Mouse (Mus musculus) lung, embryonic 14.5 days (tissue): ENCODE measurements around the gene Rpl9-ps1. TPM values are rescaled to one million over a fixed set of nuclear protein-coding genes. Genes with fewer than 3 reads are reported as not detected.
A peak's percentile ranks its signal among the peaks of the same experiment; 100 is the strongest.

ENCODE experiments used
- ATAC-seq: fragments of 200-750 bp; cut with Nextera tagmentation; 2 replicates; pipeline ENCODE4 v1.8.0; 2017; ENCODE audit warnings: mild to moderate bottlenecking, moderate TSS enrichment, moderate library complexity; ENCODE audit not compliant: insufficient read depth
- DNase-seq: peaks from one replicate; pipeline ENCODE4 v3.0.0-alpha.2; 2015
- H3K27ac ChIP-seq: fragments of 300-500 bp; sonication (generic); 2 replicates; pipeline ENCODE4 v1.5.1; 2014; ENCODE audit warnings: low read depth, mild to moderate bottlenecking, moderate library complexity
- H3K27me3 ChIP-seq: fragments of 300-500 bp; sonication (generic); 2 replicates; pipeline ENCODE4 v1.6.1; 2014; ENCODE audit warnings: low read length, control low read depth; ENCODE audit not compliant: insufficient read depth
- H3K36me3 ChIP-seq: fragments of 300-500 bp; sonication (generic); 2 replicates; pipeline ENCODE4 v1.6.1; 2014; ENCODE audit warnings: control low read depth; ENCODE audit not compliant: insufficient read depth
- H3K4me1 ChIP-seq: fragments of 300-500 bp; sonication (generic); 2 replicates; pipeline ENCODE4 v1.6.1; 2014; ENCODE audit warnings: antibody characterized with exemption, control low read depth; ENCODE audit not compliant: insufficient read depth
- H3K4me2 ChIP-seq: fragments of 300-500 bp; sonication (generic); 2 replicates; pipeline ENCODE4 v1.6.1; 2014; ENCODE audit warnings: mild to moderate bottlenecking
- H3K4me3 ChIP-seq: fragments of 300-500 bp; sonication (generic); 2 replicates; pipeline ENCODE4 v1.5.1; 2014; ENCODE audit warnings: low read depth, low read length
- H3K9ac ChIP-seq: fragments of 300-500 bp; sonication (generic); 2 replicates; pipeline ENCODE4 v1.6.1; 2014
- H3K9me3 ChIP-seq: fragments of 300-500 bp; sonication (generic); 2 replicates; pipeline ENCODE4 v1.6.1; 2016; ENCODE audit warnings: low read depth, low read length, control low read depth
- CTCF ChIP-seq: IDR thresholded peaks from 2 replicates; pipeline ENCODE4 v1.5.1; 2016; ENCODE audit warnings: antibody characterized with exemption, low read depth
- WGBS: fragments of 180-500 bp; shearing (Covaris S2); extraction: QIAGEN DNeasy Blood & Tissue Kit; methylation state at CpG from one replicate; pipeline ENCODE4 v1.1.7; 2014; 5-methylcytosine and 5-hydroxymethylcytosine counted together
- polyA plus RNA-seq: library from polyadenylated mRNA; unstranded; fragments of >200 nt; fragmentation: Nextera tagmentation; extraction: Ambion mirVana; gene quantifications from 2 replicates; pipeline ENCODE4 v1.2.1, GENCODE M21; 2014

Rpl9-ps1 gene
- polyA plus RNA-seq, 1 experiment from 2014 or later, result not detected

DNA sequence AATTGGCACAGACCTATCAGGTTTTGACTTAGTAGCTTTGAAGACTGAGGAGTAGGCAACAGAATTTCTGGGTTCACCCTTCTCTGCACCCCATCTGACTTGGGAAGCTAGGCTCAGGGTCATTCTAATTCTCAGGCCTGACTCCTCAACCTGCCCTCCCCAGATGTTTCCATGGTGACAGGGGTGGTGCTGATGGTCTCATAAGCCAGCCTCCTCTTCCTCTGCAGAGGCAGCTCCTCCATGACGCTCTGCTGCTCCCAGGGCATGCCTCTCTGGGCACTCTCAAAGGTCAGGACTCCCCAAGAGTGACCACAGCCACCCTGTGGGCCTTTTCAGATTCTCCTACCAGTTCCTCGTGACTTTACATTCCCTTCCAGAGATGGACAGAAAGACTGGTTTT, 6.5 kb downstream of the Rpl9-ps1 start:
- no peaks in the 10 kb centered on the region for H3K9me3 ChIP-seq
- H3K36me3 ChIP-seq, result no peaks in the 10 kb centered on the region
- no peak overlapping the region for H3K4me3 ChIP-seq
- no peak overlapping the region for H3K27ac ChIP-seq
- WGBS, result 42% methylated on average over 2 of the region's 2 CpGs
- no peaks in the 10 kb centered on the region for H3K27me3 ChIP-seq
- H3K9ac ChIP-seq, result no peak overlapping the region
- H3K4me1 ChIP-seq, result no peaks in the 10 kb centered on the region
- H3K4me2 ChIP-seq, result no peak overlapping the region
- ATAC-seq, result no peak
- TF ChIP-seq CTCF, result no peak
- DNase-seq, result no peak

DNA sequence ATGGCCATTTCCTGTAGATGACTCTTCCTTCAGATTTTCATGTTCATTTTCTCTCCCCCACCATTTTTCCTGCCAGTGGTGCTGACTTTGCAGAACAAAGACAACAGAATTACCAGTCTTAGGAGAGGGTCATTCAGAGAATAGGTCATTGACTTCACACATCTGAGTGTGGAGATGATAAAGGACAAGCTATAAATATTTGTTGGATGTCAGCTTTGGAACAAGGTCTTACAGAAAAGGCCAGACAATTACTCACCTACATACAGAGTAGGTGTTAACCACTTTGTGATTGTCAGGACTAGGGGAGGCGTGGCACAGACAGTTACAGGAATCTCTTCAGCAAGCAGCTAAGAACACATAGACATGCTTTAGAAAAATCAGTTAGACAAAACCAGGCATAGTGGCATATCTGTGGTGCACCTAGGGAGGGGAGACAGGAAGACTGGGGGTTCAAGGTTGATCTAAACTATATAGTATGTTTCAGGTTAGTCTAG, 8.6 kb downstream of the Rpl9-ps1 start:
- Histone ChIP-seq H3K4me3 (no peak overlapping the region), H3K36me3 (no peaks in the 10 kb centered on the region), H3K9ac (no peak overlapping the region), H3K4me1 (no peaks in the 10 kb centered on the region), H3K27ac (no peak overlapping the region), H3K9me3 (no peaks in the 10 kb centered on the region), H3K4me2 (no peak overlapping the region), H3K27me3 (no peaks in the 10 kb centered on the region)
- TF ChIP-seq CTCF, result no peak
- 68% methylated on average over 1 of the region's 1 CpGs for WGBS
- no peak for ATAC-seq
- DNase-seq, result no peak

DNA sequence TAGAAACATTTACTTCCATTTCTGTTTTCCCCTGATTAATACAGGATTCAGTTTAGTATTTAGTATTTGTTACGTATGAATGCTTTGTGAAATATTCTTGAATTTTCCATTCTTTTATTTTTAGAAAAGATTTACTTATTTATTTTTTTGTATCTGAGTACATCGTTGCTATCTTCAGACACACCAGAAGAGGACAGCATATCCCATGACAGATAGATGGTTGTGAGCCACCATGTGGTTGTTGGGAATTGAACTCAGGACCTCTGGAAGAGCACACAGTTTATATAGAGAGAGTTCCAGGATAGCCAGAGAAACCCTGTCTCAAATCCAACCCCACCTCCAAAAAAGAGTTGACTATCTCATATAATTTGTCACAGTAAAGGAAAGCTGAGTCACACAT, 10.5 kb downstream of the Rpl9-ps1 start:
- TF ChIP-seq CTCF, result no peak
- H3K4me1 ChIP-seq, result no peaks in the 10 kb centered on the region
- no peaks in the 10 kb centered on the region for H3K27me3 ChIP-seq
- H3K27ac ChIP-seq, result no peak overlapping the region
- H3K4me2 ChIP-seq, result no peak overlapping the region
- no peak overlapping the region for H3K4me3 ChIP-seq
- no peaks in the 10 kb centered on the region for H3K9me3 ChIP-seq
- ATAC-seq, result no peak
- H3K36me3 ChIP-seq, result no peaks in the 10 kb centered on the region
- no peak overlapping the region for H3K9ac ChIP-seq
- no peak for DNase-seq
- 90% methylated on average over 2 of the region's 2 CpGs for WGBS

DNA sequence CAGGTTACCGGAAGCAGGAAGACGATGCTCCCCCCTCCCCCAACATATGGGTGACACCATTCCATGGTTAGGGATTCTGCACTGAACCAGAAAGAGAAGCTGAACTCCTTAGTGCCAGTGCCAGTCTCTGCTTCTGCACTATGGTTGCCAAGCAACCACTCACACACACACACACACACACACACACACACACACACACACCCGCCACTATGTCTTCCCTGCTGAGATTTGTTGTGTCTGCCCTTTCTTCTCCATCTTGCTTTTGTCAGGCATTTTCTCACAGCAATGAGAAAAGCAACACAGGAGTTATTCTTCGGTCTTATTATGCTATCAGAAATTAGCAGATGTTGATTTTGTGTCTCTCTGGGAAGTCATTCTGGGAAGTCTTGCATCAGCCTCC, 11.0 kb downstream of the Rpl9-ps1 start:
- H3K4me2 ChIP-seq, result no peak overlapping the region
- no peak overlapping the region for H3K4me3 ChIP-seq
- no peak overlapping the region for H3K9ac ChIP-seq
- DNase-seq (no peak), ATAC-seq (no peak)
- no peak for TF ChIP-seq CTCF
- H3K36me3 ChIP-seq, result no peaks in the 10 kb centered on the region
- no peaks in the 10 kb centered on the region for H3K4me1 ChIP-seq
- H3K9me3 ChIP-seq, result no peaks in the 10 kb centered on the region
- no peaks in the 10 kb centered on the region for H3K27me3 ChIP-seq
- WGBS, result 62% methylated on average over 4 of the region's 4 CpGs
- no peak overlapping the region for H3K27ac ChIP-seq

DNA sequence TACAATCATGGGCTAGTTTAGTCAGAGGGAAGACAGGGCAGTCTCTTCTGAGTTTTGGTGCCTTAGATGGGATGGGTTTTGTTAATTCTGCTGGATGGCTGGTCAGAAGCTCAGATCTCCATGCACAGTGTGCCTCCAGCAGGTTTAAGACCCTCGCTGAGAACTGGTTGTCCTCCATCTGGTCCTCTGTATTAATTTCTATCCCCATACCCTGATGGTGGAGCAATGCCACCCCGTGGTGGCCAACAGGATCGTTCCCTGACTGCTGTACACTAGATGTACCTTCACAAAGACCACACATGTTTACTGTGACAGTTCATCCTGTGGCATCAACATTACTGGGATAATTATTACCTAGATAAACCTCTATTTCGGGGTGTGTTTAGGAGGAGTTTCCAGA, 12.7 kb downstream of the Rpl9-ps1 start:
- H3K4me1 ChIP-seq, result no peaks in the 10 kb centered on the region
- DNase-seq (peak; percentile 35), ATAC-seq (no peak)
- H3K27ac ChIP-seq, result no peak overlapping the region
- 56% methylated on average over 4 of the region's 4 CpGs for WGBS
- H3K4me2 ChIP-seq, result no peak overlapping the region
- H3K9ac ChIP-seq, result no peak overlapping the region
- H3K27me3 ChIP-seq, result no peaks in the 10 kb centered on the region
- H3K4me3 ChIP-seq, result no peak overlapping the region
- no peaks in the 10 kb centered on the region for H3K36me3 ChIP-seq
- peak; percentile 55 for TF ChIP-seq CTCF
- no peaks in the 10 kb centered on the region for H3K9me3 ChIP-seq

DNA sequence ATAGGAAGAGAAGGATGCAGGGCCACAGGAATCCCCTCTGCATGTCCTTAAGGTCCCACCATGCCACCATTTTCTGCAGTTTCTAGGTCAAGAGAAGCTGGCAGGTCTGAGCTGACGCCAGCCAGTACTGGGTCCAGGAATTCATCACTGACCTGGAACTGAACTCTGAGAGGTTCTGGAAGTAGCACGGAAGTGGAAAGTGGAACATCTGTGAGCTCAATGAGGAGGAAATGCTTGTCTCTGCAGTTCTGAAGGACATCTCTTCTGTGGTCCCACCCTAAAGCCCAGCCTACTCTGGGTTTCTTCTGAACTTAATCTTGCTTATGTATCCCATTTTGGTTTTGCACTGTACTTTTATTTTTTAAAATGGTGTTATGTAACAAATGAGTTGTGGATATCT, 14.4 kb downstream of the Rpl9-ps1 start:
- no peak overlapping the region for H3K27ac ChIP-seq
- no peak for TF ChIP-seq CTCF
- no peaks in the 10 kb centered on the region for H3K9me3 ChIP-seq
- no peak overlapping the region for H3K9ac ChIP-seq
- no peaks in the 10 kb centered on the region for H3K36me3 ChIP-seq
- no peak for ATAC-seq
- H3K4me1 ChIP-seq, result no peaks in the 10 kb centered on the region
- H3K4me3 ChIP-seq, result no peak overlapping the region
- H3K4me2 ChIP-seq, result no peak overlapping the region
- 57% methylated on average over 2 of the region's 2 CpGs for WGBS
- H3K27me3 ChIP-seq, result no peaks in the 10 kb centered on the region
- DNase-seq, result no peak

DNA sequence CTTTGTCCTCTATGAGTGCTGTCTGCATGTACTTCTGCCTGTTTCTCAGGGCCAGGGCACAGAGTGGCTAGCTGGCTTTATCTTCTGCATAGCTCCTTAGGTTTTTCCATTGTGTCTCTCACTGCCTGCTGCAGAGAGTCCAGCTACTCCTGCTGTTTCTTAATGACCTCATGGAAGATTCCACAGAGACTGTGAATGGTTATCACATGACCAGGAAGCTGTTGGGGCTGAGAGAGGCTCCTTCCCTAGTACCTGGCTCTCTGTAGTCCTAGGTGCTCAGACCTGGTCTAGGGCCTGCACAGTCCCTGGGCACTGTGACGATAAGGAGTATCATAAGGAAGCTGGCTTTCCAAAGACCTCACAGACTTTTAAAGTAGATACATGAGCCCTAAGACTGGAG, 14.8 kb downstream of the Rpl9-ps1 start:
- Histone ChIP-seq H3K4me3 (no peak overlapping the region), H3K4me1 (no peaks in the 10 kb centered on the region), H3K9me3 (no peaks in the 10 kb centered on the region), H3K27ac (no peak overlapping the region), H3K9ac (no peak overlapping the region), H3K36me3 (no peaks in the 10 kb centered on the region), H3K27me3 (no peaks in the 10 kb centered on the region), H3K4me2 (no peak overlapping the region)
- DNase-seq (no peak), ATAC-seq (no peak)
- 85% methylated on average over 1 of the region's 1 CpGs for WGBS
- TF ChIP-seq CTCF, result no peak

DNA sequence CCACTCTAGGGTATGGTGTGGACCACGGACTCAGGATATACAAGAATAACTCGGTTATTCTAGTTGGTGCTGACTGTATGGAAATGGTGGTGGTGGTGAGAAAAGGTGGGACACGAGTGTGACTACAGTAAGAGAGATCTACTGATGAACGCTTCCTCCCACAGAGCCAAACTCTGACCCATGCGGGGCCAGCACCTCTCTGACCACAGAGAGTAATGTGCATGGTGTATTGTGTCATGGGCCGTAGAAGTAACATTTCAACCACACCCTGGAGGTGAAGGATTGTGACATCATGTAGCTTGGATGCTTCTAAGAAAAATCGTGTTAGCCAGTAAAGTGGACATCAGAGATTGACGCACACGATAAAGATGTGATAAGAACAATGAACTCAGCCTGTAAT, 16.6 kb downstream of the Rpl9-ps1 start:
- TF ChIP-seq CTCF, result no peak
- Histone ChIP-seq H3K4me1 (no peaks in the 10 kb centered on the region), H3K9ac (no peak overlapping the region), H3K4me2 (no peak overlapping the region), H3K4me3 (no peak overlapping the region), H3K27me3 (no peaks in the 10 kb centered on the region), H3K36me3 (no peaks in the 10 kb centered on the region), H3K9me3 (no peaks in the 10 kb centered on the region), H3K27ac (no peak overlapping the region)
- ATAC-seq (no peak), DNase-seq (no peak)
- WGBS, result 80% methylated on average over 9 of the region's 9 CpGs
